Mouse (Mus musculus) neural tube, embryonic 12.5 days (tissue): Measurements from ENCODE around the gene Abcg2. TPM values are rescaled to one million over a fixed set of nuclear protein-coding genes. Genes with fewer than 3 reads are reported as not detected.

ENCODE experiments used
- ATAC-seq: fragments of 200-750 bp; cut with Nextera tagmentation; 2 replicates; pipeline ENCODE4 v1.8.0; 2017; ENCODE audit warnings: low read depth, mild to moderate bottlenecking, moderate TSS enrichment, moderate library complexity; ENCODE audit not compliant: low FRiP score
- H3K27ac ChIP-seq: fragments of 300-500 bp; sonication (generic); 2 replicates; pipeline ENCODE4 v1.5.1; 2016
- H3K27me3 ChIP-seq: fragments of 300-500 bp; sonication (generic); replicated peaks from 2 replicates; pipeline ENCODE4 v1.6.1; 2016; ENCODE audit warnings: mild to moderate bottlenecking
- H3K36me3 ChIP-seq: fragments of 300-500 bp; sonication (generic); 2 replicates; pipeline ENCODE4 v1.6.1; 2016; ENCODE audit warnings: mild to moderate bottlenecking
- H3K4me1 ChIP-seq: fragments of 300-500 bp; sonication (generic); 2 replicates; pipeline ENCODE4 v1.6.1; 2016
- H3K4me2 ChIP-seq: fragments of 300-500 bp; sonication (generic); replicated peaks from 2 replicates; pipeline ENCODE4 v1.6.1; 2016; ENCODE audit warnings: mild to moderate bottlenecking
- H3K4me3 ChIP-seq: fragments of 300-500 bp; sonication (generic); 2 replicates; pipeline ENCODE4 v1.5.1; 2016
- H3K9ac ChIP-seq: fragments of 300-500 bp; sonication (generic); 2 replicates; pipeline ENCODE4 v1.6.1; 2016; ENCODE audit warnings: mild to moderate bottlenecking
- H3K9me3 ChIP-seq: fragments of 300-500 bp; sonication (generic); 2 replicates; pipeline ENCODE4 v1.6.1; 2016; ENCODE audit warnings: mild to moderate bottlenecking
- WGBS: fragments of 180-500 bp; shearing (Covaris S2); methylation state at CpG from one replicate; pipeline ENCODE4 v1.1.7; 2016; 5-methylcytosine and 5-hydroxymethylcytosine counted together
- polyA plus RNA-seq: library from polyadenylated mRNA; unstranded; fragments of >200 nt; fragmentation: Nextera tagmentation; extraction: Ambion mirVana; gene quantifications from 2 replicates; pipeline ENCODE4 v1.2.1, GENCODE M21; 2016

Gene Abcg2
- polyA plus RNA-seq, 1 experiment from 2014 or later, result 44.0 TPM

- ATAC-seq, result peak; percentile 99
- WGBS, result under 1% methylated on average over 50 of the region's 50 CpGs
- no peaks in the 10 kb centered on the region for H3K27me3 ChIP-seq
- H3K9me3 ChIP-seq, result no peaks in the 10 kb centered on the region
- peak overlapping the region; percentile 54 for H3K4me3 ChIP-seq
- peak overlapping the region; percentile 48 for H3K9ac ChIP-seq
- peaks cover 4% of the 10 kb centered on the region; the same call in 1 of the 2 replicates for H3K4me1 ChIP-seq
- H3K4me2 ChIP-seq, result peak overlapping the region; percentile 90
- H3K36me3 ChIP-seq, result no peaks in the 10 kb centered on the region
- H3K27ac ChIP-seq, result no peak overlapping the region
These were observed 56.2 kb downstream of the Abcg2 start for GRCm38 (mm10) chr6:58640333-58641018.

GRCm38 (mm10) chr6:58641056-58641799 is 56.9 kb downstream of the Abcg2 start:
- Histone ChIP-seq H3K4me3 (peak overlapping the region; percentile 54; the same call in 1 of the 2 replicates), H3K27me3 (no peaks in the 10 kb centered on the region), H3K4me1 (peaks cover 4% of the 10 kb centered on the region; the same call in 1 of the 2 replicates), H3K9ac (no peak overlapping the region), H3K4me2 (peak overlapping the region; percentile 90), H3K36me3 (no peaks in the 10 kb centered on the region), H3K27ac (no peak overlapping the region), H3K9me3 (no peaks in the 10 kb centered on the region)
- WGBS, result 50% methylated on average over 11 of the region's 11 CpGs
- ATAC-seq, result no peak

- Histone ChIP-seq H3K36me3 (no peaks in the 10 kb centered on the region), H3K27me3 (no peaks in the 10 kb centered on the region), H3K4me2 (no peak overlapping the region), H3K4me3 (no peak overlapping the region), H3K9ac (no peak overlapping the region), H3K9me3 (no peaks in the 10 kb centered on the region), H3K4me1 (peaks cover 4% of the 10 kb centered on the region; the same call in 1 of the 2 replicates), H3K27ac (no peak overlapping the region)
- 88% methylated on average over 2 of the region's 2 CpGs for WGBS
- ATAC-seq, result no peak
These were observed 57.9 kb downstream of the Abcg2 start for GRCm38 (mm10) chr6:58642191-58642590.

GRCm38 (mm10) chr6:58644586-58644985 is 60.3 kb downstream of the Abcg2 start:
- Histone ChIP-seq H3K27me3 (no peaks in the 10 kb centered on the region), H3K36me3 (no peaks in the 10 kb centered on the region), H3K9me3 (no peaks in the 10 kb centered on the region), H3K4me2 (no peak overlapping the region), H3K27ac (no peak overlapping the region), H3K4me1 (peaks cover 4% of the 10 kb centered on the region; the same call in 1 of the 2 replicates), H3K4me3 (no peak overlapping the region), H3K9ac (no peak overlapping the region)
- no peak for ATAC-seq
- WGBS, result 90% methylated on average over 2 of the region's 2 CpGs

GRCm38 (mm10) chr6:58648100-58648749 is 63.9 kb downstream of the Abcg2 start:
- WGBS, result 86% methylated on average over 3 of the region's 3 CpGs
- no peaks in the 10 kb centered on the region for H3K9me3 ChIP-seq

GRCm38 (mm10) chr6:58650136-58650535 is 65.8 kb downstream of the Abcg2 start:
- Histone ChIP-seq H3K27me3 (no peaks in the 10 kb centered on the region), H3K9me3 (no peaks in the 10 kb centered on the region), H3K27ac (no peak overlapping the region), H3K4me1 (no peaks in the 10 kb centered on the region), H3K9ac (no peak overlapping the region), H3K36me3 (no peaks in the 10 kb centered on the region), H3K4me3 (no peak overlapping the region), H3K4me2 (no peak overlapping the region)
- ATAC-seq, result no peak
- 96% methylated on average over 3 of the region's 3 CpGs for WGBS

More at GRCm38 (mm10) chr6:58648100-58648749, 63.9 kb downstream of the Abcg2 start:
- Histone ChIP-seq H3K36me3 (no peaks in the 10 kb centered on the region), H3K4me3 (no peak overlapping the region), H3K27me3 (no peaks in the 10 kb centered on the region), H3K9ac (no peak overlapping the region), H3K4me2 (no peak overlapping the region), H3K27ac (no peak overlapping the region), H3K4me1 (no peaks in the 10 kb centered on the region)
- no peak for ATAC-seq

GRCm38 (mm10) chr6:58651038-58651437 is 66.7 kb downstream of the Abcg2 start:
- no peaks in the 10 kb centered on the region for H3K36me3 ChIP-seq
- no peak overlapping the region for H3K4me3 ChIP-seq
- H3K4me2 ChIP-seq, result no peak overlapping the region
- H3K9ac ChIP-seq, result no peak overlapping the region
- H3K27me3 ChIP-seq, result no peaks in the 10 kb centered on the region
- no peaks in the 10 kb centered on the region for H3K4me1 ChIP-seq
- no peak overlapping the region for H3K27ac ChIP-seq
- H3K9me3 ChIP-seq, result no peaks in the 10 kb centered on the region
- no peak for ATAC-seq
- 84% methylated on average over 1 of the region's 1 CpGs for WGBS

GRCm38 (mm10) chr6:58660951-58661575 is 76.7 kb downstream of the Abcg2 start:
- Histone ChIP-seq H3K4me3 (no peak overlapping the region), H3K36me3 (no peaks in the 10 kb centered on the region), H3K27me3 (no peaks in the 10 kb centered on the region), H3K9ac (no peak overlapping the region), H3K27ac (no peak overlapping the region), H3K4me1 (no peaks in the 10 kb centered on the region), H3K9me3 (no peaks in the 10 kb centered on the region), H3K4me2 (no peak overlapping the region)
- WGBS, result 66% methylated on average over 3 of the region's 3 CpGs
- ATAC-seq, result no peak

GRCm38 (mm10) chr6:58677802-58678201 is 93.5 kb downstream of the Abcg2 start:
- 91% methylated on average over 1 of the region's 1 CpGs for WGBS
- no peak for ATAC-seq
- H3K9me3 ChIP-seq, result no peaks in the 10 kb centered on the region

GRCm38 (mm10) chr6:58678530-58678929 is 94.2 kb downstream of the Abcg2 start:
- Histone ChIP-seq H3K27ac (no peak overlapping the region), H3K4me1 (no peaks in the 10 kb centered on the region), H3K9ac (no peak overlapping the region), H3K36me3 (0 out of 2 replicates have a peak, but pooled peaks cover 3% of the 10 kb centered on the region), H3K4me3 (no peak overlapping the region), H3K4me2 (no peak overlapping the region), H3K27me3 (no peaks in the 10 kb centered on the region), H3K9me3 (no peaks in the 10 kb centered on the region)
- WGBS, result 95% methylated on average over 3 of the region's 3 CpGs
- no peak for ATAC-seq

More at GRCm38 (mm10) chr6:58677802-58678201, 93.5 kb downstream of the Abcg2 start:
- Histone ChIP-seq H3K27me3 (no peaks in the 10 kb centered on the region), H3K27ac (no peak overlapping the region), H3K9ac (no peak overlapping the region), H3K4me3 (no peak overlapping the region), H3K4me2 (no peak overlapping the region), H3K4me1 (no peaks in the 10 kb centered on the region), H3K36me3 (0 out of 2 replicates have a peak, but pooled peaks cover 3% of the 10 kb centered on the region)

- Histone ChIP-seq H3K9me3 (no peaks in the 10 kb centered on the region), H3K9ac (no peak overlapping the region), H3K27ac (no peak overlapping the region), H3K27me3 (no peaks in the 10 kb centered on the region), H3K4me2 (no peak overlapping the region), H3K4me3 (no peak overlapping the region), H3K36me3 (no peaks in the 10 kb centered on the region), H3K4me1 (no peaks in the 10 kb centered on the region)
- 78% methylated on average over 2 of the region's 2 CpGs for WGBS
- ATAC-seq, result no peak
These were observed 107.3 kb downstream of the Abcg2 start for GRCm38 (mm10) chr6:58691584-58691983.

- ATAC-seq, result no peak
- no peaks in the 10 kb centered on the region for H3K9me3 ChIP-seq
- no peaks in the 10 kb centered on the region for H3K27me3 ChIP-seq
- H3K4me2 ChIP-seq, result no peak overlapping the region
- WGBS, result 72% methylated on average over 2 of the region's 2 CpGs
- H3K9ac ChIP-seq, result no peak overlapping the region
- H3K4me1 ChIP-seq, result no peaks in the 10 kb centered on the region
- H3K27ac ChIP-seq, result no peak overlapping the region
- no peak overlapping the region for H3K4me3 ChIP-seq
- no peaks in the 10 kb centered on the region for H3K36me3 ChIP-seq
These were observed 109.9 kb downstream of the Abcg2 start for GRCm38 (mm10) chr6:58694257-58694656.
